ENCODE assay signal across 26 mouse cellular contexts in genomic region chr6:70116811-70117210, GRCm38 (mm10).
A peak's percentile ranks its signal among the peaks of the same experiment; 100 is the strongest.
DNase-seq lines count a peak whose midpoint lies in the region; ATAC-seq and TF ChIP-seq lines count a peak whose summit lies in the region.
"Had no signal": no experiment of that assay in that cellular context is flagged by ENCODE, and none has a peak within 500 bp of the region (broad histone marks: within the 10 kb centered on the region; RNA-seq: fewer than 3 reads in every experiment).

No protein-coding gene starts in this region.

- no peak for TF ChIP-seq EP300 in liver, postnatal 0 days (IDR thresholded peaks at IDR 0.05; ENCODE audit: low read depth)

- H3K4me3 ChIP-seq in liver, postnatal 0 days (ENCODE audit: low read depth, low read length), result no peak overlapping the region
- H3K4me3 ChIP-seq: embryonic facial prominence, embryonic 15.5 days; heart, embryonic 15.5 days; liver, embryonic 13.5 days; megakaryocyte, embryonic 14.5 days; midbrain, embryonic 13.5 days; stomach, embryonic 15.5 days had no signal

- H3K27ac ChIP-seq in liver, postnatal 0 days (ENCODE audit: low read depth), result no peak overlapping the region
- H3K27ac ChIP-seq: embryonic facial prominence, embryonic 15.5 days; heart, embryonic 15.5 days; hindbrain, embryonic 14.5 days; liver, embryonic 13.5 days; midbrain, embryonic 13.5 days; stomach, embryonic 15.5 days had no signal

- H3K27me3 ChIP-seq in liver, postnatal 0 days (ENCODE audit: insufficient read depth, low read length), result no peaks in the 10 kb centered on the region
- H3K27me3 ChIP-seq: embryonic facial prominence, embryonic 15.5 days; heart, embryonic 15.5 days; liver, embryonic 13.5 days; megakaryocyte, embryonic 14.5 days; midbrain, embryonic 13.5 days; stomach, embryonic 15.5 days had no signal

- WGBS in liver, postnatal 0 days (ENCODE audit: insufficient replicate concordance), result 59% methylated on average over 1 of the region's 1 CpGs

- no peaks in the 10 kb centered on the region for H3K36me3 ChIP-seq in liver, postnatal 0 days (replicated peaks; ENCODE audit: insufficient read depth, low read length)
- H3K36me3 ChIP-seq: embryonic facial prominence, embryonic 15.5 days; heart, embryonic 15.5 days; liver, embryonic 13.5 days; midbrain, embryonic 13.5 days; stomach, embryonic 15.5 days had no signal

- ATAC-seq in neutrophil, adult 5-6 weeks (ENCODE audit: extremely low read depth, insufficient number of reproducible peaks, low FRiP score, poor library complexity, severe bottlenecking), result peak; percentile 53; the same call in 1 of the 2 replicates
- no peak for ATAC-seq in liver, postnatal 0 days
- ATAC-seq: forebrain, embryonic 14.5 days; midbrain, embryonic 13.5 days had no signal

- no peaks in the 10 kb centered on the region for H3K4me1 ChIP-seq in liver, postnatal 0 days (ENCODE audit: insufficient read depth)
- H3K4me1 ChIP-seq: embryonic facial prominence, embryonic 15.5 days; heart, embryonic 15.5 days; liver, embryonic 13.5 days; megakaryocyte, embryonic 14.5 days; midbrain, embryonic 13.5 days; stomach, embryonic 15.5 days had no signal

- intact Hi-C loops in left cerebral cortex, postnatal 4 days (cut with DNase I), result no loop called here

- no peak overlapping the region for H3K9ac ChIP-seq in liver, postnatal 0 days (replicated peaks)
- H3K9ac ChIP-seq: embryonic facial prominence, embryonic 15.5 days; heart, embryonic 15.5 days; hindbrain, embryonic 14.5 days; liver, embryonic 13.5 days; lung, embryonic 14.5 days; midbrain, embryonic 13.5 days; stomach, embryonic 15.5 days had no signal

- TF ChIP-seq CTCF in liver, postnatal 0 days (IDR thresholded peaks at IDR 0.05; ENCODE audit: low read depth), result no peak

- H3K9me3 ChIP-seq in liver, postnatal 0 days (ENCODE audit: low read length), result no peaks in the 10 kb centered on the region
- H3K9me3 ChIP-seq: embryonic facial prominence, embryonic 15.5 days; heart, embryonic 15.5 days; liver, embryonic 13.5 days; megakaryocyte, embryonic 14.5 days; midbrain, embryonic 13.5 days; stomach, embryonic 15.5 days had no signal

- no peak overlapping the region for H3K4me2 ChIP-seq in liver, postnatal 0 days (ENCODE audit: low read depth, low read length)
- H3K4me2 ChIP-seq: embryonic facial prominence, embryonic 15.5 days; heart, embryonic 15.5 days; hindbrain, embryonic 14.5 days; liver, embryonic 13.5 days; lung, embryonic 14.5 days; midbrain, embryonic 13.5 days; stomach, embryonic 15.5 days had no signal

- DNase-seq in frontal cortex, adult 2 months (ENCODE audit: extremely low spot score in 1 of 2, low spot score in 1 of 2), result peak; percentile 24 to 46
- DNase-seq in frontal cortex, postnatal 25 days (ENCODE audit: low spot score in 2 of 2), result no peak
- DNase-seq in left cerebral cortex, adult 11 months (ENCODE audit: low spot score), result peak; percentile 4
- DNase-seq in left cerebral cortex, postnatal 4 days, result no peak
- DNase-seq in brain, adult 2 months (ENCODE audit: low read depth, low spot score), result peak; percentile 68
- no peak for DNase-seq in cerebellum, adult 11 months
- DNase-seq in liver, postnatal 0 days, result no peak
- DNase-seq: adrenal gland, postnatal 25 days; cerebellum, adult 9-11 months; gastrocnemius, postnatal 36 days; heart, postnatal 4 days; kidney, adult 9 months; liver, embryonic 13.5 days; lung, embryonic 14.5 days; lung, postnatal 36 days; retina, postnatal 1 day; thymus, adult 18-20 months; thymus, postnatal 4 days had no signal

Comparison
In these comparisons a context has a peak if more than half of its experiments do, and no peak if none do; other contexts are left out.
1. DNase-seq: peak in frontal cortex, adult 2 months (2 of 2), left cerebral cortex, adult 11 months (single experiment) and brain, adult 2 months (single experiment); none in frontal cortex, postnatal 25 days (0 of 2), left cerebral cortex, postnatal 4 days (single experiment), cerebellum, adult 11 months (single experiment) and liver, postnatal 0 days (single experiment).